Mouse (Mus musculus) stomach, postnatal 0 days (tissue): Measurements from ENCODE around the gene Wtip.

Experiments used
- CTCF ChIP-seq: IDR thresholded peaks from 2 replicates; pipeline ENCODE4 v1.5.1; 2016; ENCODE audit warnings: antibody characterized with exemption, low read depth, mild to moderate bottlenecking, moderate library complexity
- EP300 ChIP-seq: optimal IDR thresholded peaks from 2 replicates; pipeline ENCODE3; 2016; ENCODE audit warnings: antibody characterized with exemption

- TF ChIP-seq CTCF = no peak
- no peak for TF ChIP-seq EP300
These were observed 6.4 kb upstream of the Wtip start for GRCm38 (mm10) chr7:34139493-34139892.
